Mouse (Mus musculus): ENCODE results near the gene Zfp280d. TPM values are rescaled to one million over a fixed set of nuclear protein-coding genes. Genes with fewer than 3 reads are reported as not detected.
A peak's percentile ranks its signal among the peaks of the same experiment; 100 is the strongest.

The Zfp280d gene
- polyA plus RNA-seq, 1 experiment from 2014 or later, result 41.3 TPM

- H3K36me3 ChIP-seq (replicated peaks), result no peaks in the 10 kb centered on the region
- no peak overlapping the region for H3K4me3 ChIP-seq
- WGBS, result 91% methylated on average over 9 of the region's 9 CpGs
- H3K27me3 ChIP-seq (replicated peaks), result no peaks in the 10 kb centered on the region
- peaks cover 18% of the 10 kb centered on the region for H3K4me1 ChIP-seq
- no peak overlapping the region for H3K4me2 ChIP-seq
- H3K9me3 ChIP-seq, result no peaks in the 10 kb centered on the region
- H3K27ac ChIP-seq, result no peak overlapping the region
- no peak for ATAC-seq (replicated peaks)
- H3K9ac ChIP-seq, result no peak overlapping the region
Measured at GRCm38 (mm10) chr9:72405882-72406638, 131.4 kb downstream of the Zfp280d start.

GRCm38 (mm10) chr9:72408131-72408586, 133.5 kb downstream of the Zfp280d start:
- 8% methylated on average over 12 of the region's 12 CpGs for WGBS
- Histone ChIP-seq H3K27me3 (replicated peaks) (no peaks in the 10 kb centered on the region), H3K36me3 (replicated peaks) (no peaks in the 10 kb centered on the region), H3K4me3 (peak overlapping the region; percentile 31), H3K4me1 (peaks cover 18% of the 10 kb centered on the region), H3K9me3 (no peaks in the 10 kb centered on the region), H3K4me2 (peak overlapping the region; percentile 51), H3K27ac (no peak overlapping the region), H3K9ac (no peak overlapping the region)
- peak; percentile 85 for ATAC-seq (replicated peaks)

- no peaks in the 10 kb centered on the region for H3K27me3 ChIP-seq (replicated peaks)
- H3K9ac ChIP-seq, result 0 out of 2 replicates have a peak overlapping the region, but pooled peaks have one; percentile 0
- ATAC-seq (replicated peaks), result 0 out of 2 replicates have a peak, but pooled peaks have one; percentile 36
- 0 out of 2 replicates have a peak overlapping the region, but pooled peaks have one; percentile 28 for H3K27ac ChIP-seq
- H3K4me2 ChIP-seq, result peak overlapping the region; percentile 6; the same call in 1 of the 2 replicates
- peaks cover 14% of the 10 kb centered on the region for H3K4me1 ChIP-seq
- H3K36me3 ChIP-seq (replicated peaks), result no peaks in the 10 kb centered on the region
- no peaks in the 10 kb centered on the region for H3K9me3 ChIP-seq
- H3K4me3 ChIP-seq, result no peak overlapping the region
- 23% methylated on average over 15 of the region's 15 CpGs for WGBS
Measured at GRCm38 (mm10) chr9:72409381-72410225, 134.9 kb downstream of the Zfp280d start.

- 80% methylated on average over 2 of the region's 2 CpGs for WGBS
- ATAC-seq (replicated peaks), result no peak
- H3K9me3 ChIP-seq, result no peaks in the 10 kb centered on the region
- H3K36me3 ChIP-seq (replicated peaks), result no peaks in the 10 kb centered on the region
- H3K4me2 ChIP-seq, result no peak overlapping the region
- H3K4me3 ChIP-seq, result no peak overlapping the region
- H3K27ac ChIP-seq, result no peak overlapping the region
- H3K9ac ChIP-seq, result no peak overlapping the region
- H3K27me3 ChIP-seq (replicated peaks), result no peaks in the 10 kb centered on the region
- peaks cover 14% of the 10 kb centered on the region for H3K4me1 ChIP-seq
Measured at GRCm38 (mm10) chr9:72411746-72412145, 137.1 kb downstream of the Zfp280d start.

Other genes starting within 250 kb of the Zfp280d start
- gene Tcf12, start 163.0 kb upstream of the Zfp280d start, polyA plus RNA-seq (2015; fragmentation: Nextera tagmentation; extraction: Ambion mirVana), result 59.9 and 60.9 TPM in 2 replicates
- gene Mns1, start 163.2 kb downstream of the Zfp280d start, polyA plus RNA-seq (2015; fragmentation: Nextera tagmentation; extraction: Ambion mirVana), result 6.5 and 7.4 TPM in 2 replicates
- gene Tex9, start 217.4 kb downstream of the Zfp280d start, polyA plus RNA-seq (2015; fragmentation: Nextera tagmentation; extraction: Ambion mirVana), result 32.6 and 37.3 TPM in 2 replicates

Data from midbrain, embryonic 15.5 days (tissue).